Mouse (Mus musculus): ENCODE data around the gene Trak1. TPM values are rescaled to one million over a fixed set of nuclear protein-coding genes. Genes with fewer than 3 reads are reported as not detected.

Trak1 gene
- polyA plus RNA-seq, 1 experiment from 2014 or later: 28.4 TPM

DNA sequence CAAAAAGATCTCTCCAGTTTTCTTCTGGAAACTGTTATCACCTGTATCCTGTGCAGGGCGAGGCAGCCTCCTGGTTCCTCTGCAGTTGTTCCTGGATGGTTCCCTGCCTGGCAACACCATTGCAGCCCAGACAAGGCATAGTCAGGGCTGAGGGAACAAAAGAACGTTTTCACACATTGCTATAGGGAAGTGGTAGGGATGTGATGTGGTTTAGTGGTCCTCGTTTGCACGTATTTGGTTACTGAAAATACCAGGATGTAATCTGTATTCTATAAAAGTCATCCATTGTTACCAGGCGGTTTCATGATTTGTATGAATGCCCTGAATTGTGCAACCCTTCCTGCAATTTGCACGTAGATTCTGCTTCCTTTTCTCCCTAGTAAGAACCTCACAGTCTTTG, 126.3 kb downstream of the Trak1 start:
- Histone ChIP-seq H3K36me3 (no peaks in the 10 kb centered on the region), H3K27ac (replicated peaks) (no peak overlapping the region), H3K4me3 (replicated peaks) (no peak overlapping the region), H3K27me3 (no peaks in the 10 kb centered on the region), H3K4me1 (peaks cover 10% of the 10 kb centered on the region; the same call in 1 of the 2 replicates), H3K9me3 (replicated peaks) (no peaks in the 10 kb centered on the region), H3K4me2 (replicated peaks) (no peak overlapping the region), H3K9ac (no peak overlapping the region)
- 76% methylated on average over 6 of the region's 6 CpGs for WGBS
- no peak for ATAC-seq (ENCODE audit: insufficient number of reproducible peaks, low FRiP score, low TSS enrichment, low read depth)

DNA sequence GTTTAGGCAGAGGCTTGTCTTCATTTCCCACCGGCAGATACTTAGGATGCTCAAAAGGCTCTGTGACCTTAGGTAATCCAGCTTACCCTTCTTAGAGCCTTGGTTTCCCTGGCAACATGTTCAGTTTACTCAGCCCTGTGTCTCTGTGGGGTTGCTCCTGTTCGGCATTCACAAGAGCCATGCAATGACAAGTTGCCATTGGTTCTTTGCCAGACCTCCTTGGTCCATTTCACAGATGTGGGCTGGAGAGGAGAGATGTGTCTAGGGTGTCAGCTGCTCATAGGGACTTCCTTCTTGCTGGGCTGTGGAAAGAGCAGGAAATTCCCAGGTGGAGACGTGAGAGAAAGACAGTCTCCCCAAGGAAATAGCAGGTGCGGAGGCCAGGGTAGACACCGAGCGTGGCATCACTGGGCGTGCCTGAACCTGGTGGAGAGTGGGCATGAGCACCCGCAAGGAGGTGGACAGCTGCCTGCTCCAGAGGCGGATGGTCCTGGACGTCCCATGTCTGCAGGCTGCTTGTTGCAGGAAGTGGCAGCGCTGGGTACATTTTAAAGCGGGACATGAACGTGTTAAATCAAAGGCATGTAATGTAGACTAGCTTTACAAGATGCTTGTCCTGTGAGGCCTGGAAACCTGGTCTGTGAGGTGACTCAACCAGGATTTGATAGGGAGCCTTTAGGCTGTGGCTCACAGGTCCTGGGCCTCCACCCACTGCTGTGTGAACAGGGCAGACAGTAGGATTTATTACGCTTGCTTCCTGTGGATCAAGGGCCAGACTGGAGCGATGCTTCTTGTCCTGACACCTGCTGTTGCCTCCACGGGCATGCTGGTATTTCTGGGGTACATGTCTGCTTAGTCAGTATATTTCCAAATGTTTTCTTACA, 127.2 kb downstream of the Trak1 start:
- Histone ChIP-seq H3K9me3 (replicated peaks) (no peaks in the 10 kb centered on the region), H3K4me1 (peaks cover 6% of the 10 kb centered on the region), H3K27ac (replicated peaks) (no peak overlapping the region), H3K36me3 (no peaks in the 10 kb centered on the region), H3K4me3 (replicated peaks) (no peak overlapping the region), H3K9ac (no peak overlapping the region), H3K4me2 (replicated peaks) (no peak overlapping the region), H3K27me3 (no peaks in the 10 kb centered on the region)
- ATAC-seq (ENCODE audit: insufficient number of reproducible peaks, low FRiP score, low TSS enrichment, low read depth): no peak
- 83% methylated on average over 16 of the region's 16 CpGs for WGBS

DNA sequence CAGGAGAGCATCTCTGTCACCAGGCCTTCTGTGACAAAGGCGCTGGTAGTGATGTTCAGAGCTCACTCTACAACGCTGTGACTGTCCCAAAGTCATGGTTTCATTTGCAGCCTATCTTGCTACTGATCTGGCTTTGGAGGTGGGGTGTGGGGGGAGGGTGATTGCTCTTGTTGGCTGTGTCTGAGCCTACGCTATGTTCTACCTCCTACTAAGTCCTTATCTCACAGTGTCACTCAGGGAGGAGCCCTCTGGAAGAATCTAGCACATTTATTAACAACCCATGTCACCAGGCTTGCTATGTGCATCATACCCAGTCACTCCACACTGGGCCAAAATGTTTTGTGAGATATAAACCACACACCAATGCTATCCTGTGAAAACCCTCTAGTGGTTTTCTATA, 129.1 kb downstream of the Trak1 start:
- 80% methylated on average over 3 of the region's 3 CpGs for WGBS
- Histone ChIP-seq H3K4me3 (replicated peaks) (no peak overlapping the region), H3K4me2 (replicated peaks) (no peak overlapping the region), H3K9me3 (replicated peaks) (no peaks in the 10 kb centered on the region), H3K27me3 (no peaks in the 10 kb centered on the region), H3K36me3 (no peaks in the 10 kb centered on the region), H3K27ac (replicated peaks) (no peak overlapping the region), H3K9ac (no peak overlapping the region), H3K4me1 (peaks cover 22% of the 10 kb centered on the region)
- no peak for ATAC-seq (ENCODE audit: insufficient number of reproducible peaks, low FRiP score, low TSS enrichment, low read depth)

DNA sequence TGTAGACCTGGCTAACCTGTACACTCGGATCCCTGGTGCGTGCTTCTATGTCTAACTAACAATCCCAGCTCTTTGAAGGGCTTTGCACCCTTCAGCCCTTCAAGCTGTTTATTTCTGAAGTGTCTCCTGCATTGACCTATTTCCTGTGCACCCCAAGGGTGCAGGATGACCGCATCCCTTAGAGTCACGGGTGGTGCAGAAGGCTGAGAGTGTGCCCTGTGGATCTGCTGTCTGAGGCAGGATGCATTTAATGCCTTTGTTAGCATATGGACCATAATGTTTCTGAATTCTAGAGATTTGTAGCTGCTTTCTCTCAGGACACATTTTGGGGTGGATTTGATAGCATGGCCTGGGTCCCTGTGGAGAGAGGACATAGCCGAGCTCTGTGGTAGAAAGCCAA, 129.6 kb downstream of the Trak1 start:
- no peak overlapping the region for H3K27ac ChIP-seq (replicated peaks)
- H3K4me3 ChIP-seq (replicated peaks): no peak overlapping the region
- no peaks in the 10 kb centered on the region for H3K9me3 ChIP-seq (replicated peaks)
- WGBS: 90% methylated on average over 5 of the region's 5 CpGs
- no peak for ATAC-seq (ENCODE audit: insufficient number of reproducible peaks, low FRiP score, low TSS enrichment, low read depth)
- no peak overlapping the region for H3K4me2 ChIP-seq (replicated peaks)
- H3K9ac ChIP-seq: no peak overlapping the region
- H3K4me1 ChIP-seq: peaks cover 21% of the 10 kb centered on the region
- no peaks in the 10 kb centered on the region for H3K27me3 ChIP-seq
- H3K36me3 ChIP-seq: no peaks in the 10 kb centered on the region

DNA sequence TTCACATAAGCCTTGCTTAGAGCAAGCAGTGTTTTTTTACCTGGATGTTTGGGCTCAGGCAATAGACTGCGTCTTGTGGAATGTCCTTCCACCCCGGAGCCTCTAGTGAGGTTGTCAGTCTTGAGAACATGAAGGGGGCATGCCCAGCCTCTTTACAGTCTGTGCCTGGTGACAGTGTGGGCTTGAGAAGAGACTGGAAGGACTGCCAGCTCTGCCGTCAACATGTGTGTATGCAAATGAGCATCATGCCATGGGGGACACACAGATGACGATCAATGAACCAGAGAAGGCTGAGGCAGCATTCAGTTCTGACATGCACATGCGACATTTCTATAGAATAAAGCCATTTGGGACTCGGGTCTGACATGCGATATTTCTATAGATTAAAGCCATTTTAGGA, 132.3 kb downstream of the Trak1 start:
- peak overlapping the region; percentile 59; the same call in 1 of the 2 replicates for H3K27ac ChIP-seq (replicated peaks)
- 53% methylated on average over 7 of the region's 7 CpGs for WGBS

DNA sequence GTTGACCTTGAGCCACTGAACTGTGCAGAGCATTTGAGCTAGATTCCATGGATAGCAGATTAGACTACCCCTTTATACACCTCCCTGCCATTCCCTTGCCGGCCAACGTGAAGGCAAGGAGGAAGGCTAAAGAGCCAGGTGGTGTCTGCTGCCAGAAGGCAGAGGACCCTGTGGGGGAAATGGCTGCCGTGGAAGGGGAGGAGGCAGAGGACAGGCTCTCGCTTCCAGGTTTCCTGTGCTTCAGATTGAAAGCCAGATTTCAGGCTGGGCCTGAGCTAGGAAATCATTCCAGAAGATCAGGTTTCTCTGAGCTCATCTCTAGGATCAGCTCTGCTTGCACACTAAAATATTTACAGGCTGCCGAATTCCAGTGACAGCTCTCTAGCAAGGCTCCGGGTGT, 133.1 kb downstream of the Trak1 start:
- H3K9ac ChIP-seq: no peak overlapping the region
- H3K4me1 ChIP-seq: peaks cover 25% of the 10 kb centered on the region
- H3K9me3 ChIP-seq (replicated peaks): no peaks in the 10 kb centered on the region
- 25% methylated on average over 6 of the region's 6 CpGs for WGBS
- H3K36me3 ChIP-seq: peaks cover 3% of the 10 kb centered on the region; the same call in 1 of the 2 replicates
- H3K27me3 ChIP-seq: no peaks in the 10 kb centered on the region
- 0 out of 2 replicates have a peak, but pooled peaks have one; percentile 20 for ATAC-seq (ENCODE audit: insufficient number of reproducible peaks, low FRiP score, low TSS enrichment, low read depth)
- H3K4me3 ChIP-seq (replicated peaks): no peak overlapping the region
- peak overlapping the region; percentile 59 for H3K27ac ChIP-seq (replicated peaks)
- no peak overlapping the region for H3K4me2 ChIP-seq (replicated peaks)

More for the DNA sequence above, 132.3 kb downstream of the Trak1 start:
- Histone ChIP-seq H3K4me2 (replicated peaks) (no peak overlapping the region), H3K9me3 (replicated peaks) (no peaks in the 10 kb centered on the region), H3K27me3 (no peaks in the 10 kb centered on the region), H3K4me1 (peaks cover 22% of the 10 kb centered on the region), H3K9ac (no peak overlapping the region), H3K36me3 (peaks cover 3% of the 10 kb centered on the region; the same call in 1 of the 2 replicates), H3K4me3 (replicated peaks) (no peak overlapping the region)
- no peak for ATAC-seq (ENCODE audit: insufficient number of reproducible peaks, low FRiP score, low TSS enrichment, low read depth)

DNA sequence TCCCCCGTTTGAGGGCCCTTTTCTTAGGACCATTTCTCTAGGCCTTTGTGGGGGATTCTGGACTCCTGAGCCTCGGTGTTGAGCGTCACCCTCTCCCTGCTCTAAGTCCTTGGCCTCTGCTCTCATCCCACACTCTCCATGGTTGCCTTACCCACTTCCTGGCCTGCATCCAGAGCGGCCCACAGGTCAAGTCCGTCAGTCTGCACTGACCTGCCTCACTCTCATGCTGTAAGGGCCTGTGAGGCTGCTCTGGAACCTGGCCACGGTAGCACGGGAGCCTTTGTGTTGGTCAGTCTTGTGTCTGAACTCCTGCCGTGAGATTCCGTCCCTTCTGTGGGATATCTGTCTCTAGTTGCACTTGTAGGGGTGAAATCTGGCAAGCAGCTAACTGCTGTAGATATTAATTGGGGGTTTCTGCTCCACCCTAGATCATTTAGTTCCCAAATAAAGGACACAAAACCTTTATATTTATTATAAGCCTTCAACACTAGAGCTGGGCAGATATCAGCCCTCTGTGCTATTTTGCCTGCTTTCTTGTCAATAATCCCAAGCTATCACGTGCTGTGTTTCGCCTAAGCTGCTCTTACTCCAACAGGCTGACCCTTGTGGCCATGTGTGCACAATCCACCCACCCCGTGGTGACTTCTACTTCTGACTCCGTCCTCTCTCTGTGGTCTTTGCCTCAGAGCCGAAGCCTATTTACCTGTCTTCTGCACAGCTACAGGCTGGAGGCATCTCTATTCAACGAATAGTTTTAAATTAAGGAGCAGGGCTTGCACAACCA, 136.6 kb downstream of the Trak1 start:
- Histone ChIP-seq H3K4me3 (replicated peaks) (no peak overlapping the region), H3K27ac (replicated peaks) (no peak overlapping the region; the same call in 1 of the 2 replicates), H3K36me3 (peaks cover 3% of the 10 kb centered on the region; the same call in 1 of the 2 replicates), H3K4me1 (peaks cover 25% of the 10 kb centered on the region), H3K9me3 (replicated peaks) (no peaks in the 10 kb centered on the region), H3K9ac (no peak overlapping the region), H3K27me3 (no peaks in the 10 kb centered on the region), H3K4me2 (replicated peaks) (no peak overlapping the region)
- 83% methylated on average over 15 of the region's 15 CpGs for WGBS
- no peak for ATAC-seq (ENCODE audit: insufficient number of reproducible peaks, low FRiP score, low TSS enrichment, low read depth)

DNA sequence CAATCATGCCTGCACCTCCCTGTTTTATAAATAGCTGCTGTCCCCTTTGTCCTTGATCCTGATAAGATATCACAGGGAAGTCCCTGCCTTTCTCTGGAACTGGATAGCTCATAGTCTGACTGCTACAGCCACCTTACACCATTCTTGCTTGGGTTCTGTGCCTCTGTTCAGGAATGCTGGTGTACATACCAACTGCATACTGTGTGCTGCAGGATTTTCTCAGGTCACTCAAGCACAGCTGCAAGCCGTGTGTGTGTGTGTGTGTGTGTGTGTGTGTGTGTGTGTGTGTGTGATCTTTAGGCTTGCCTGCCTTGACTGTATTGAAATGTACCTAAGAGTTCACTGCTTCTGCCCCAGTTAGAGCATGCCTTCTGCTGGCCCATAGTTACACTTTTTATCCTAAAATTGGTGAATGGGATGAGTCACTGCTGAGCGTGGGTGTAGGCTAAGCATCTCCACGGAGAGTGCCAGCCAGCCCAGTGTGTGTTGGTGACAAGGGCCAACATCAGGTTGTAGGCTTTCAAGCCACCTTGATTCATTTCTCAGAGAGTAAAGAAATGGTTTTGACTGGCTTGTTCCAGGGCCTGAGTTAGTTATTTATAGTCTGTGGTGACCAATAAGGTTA, 138.1 kb downstream of the Trak1 start:
- H3K4me2 ChIP-seq (replicated peaks): no peak overlapping the region
- no peaks in the 10 kb centered on the region for H3K27me3 ChIP-seq
- H3K9me3 ChIP-seq (replicated peaks): no peaks in the 10 kb centered on the region
- no peak for ATAC-seq (ENCODE audit: insufficient number of reproducible peaks, low FRiP score, low TSS enrichment, low read depth)
- H3K36me3 ChIP-seq: peaks cover 3% of the 10 kb centered on the region; the same call in 1 of the 2 replicates
- H3K9ac ChIP-seq: no peak overlapping the region
- H3K4me1 ChIP-seq: peaks cover 16% of the 10 kb centered on the region
- H3K4me3 ChIP-seq (replicated peaks): no peak overlapping the region
- H3K27ac ChIP-seq (replicated peaks): no peak overlapping the region
- 52% methylated on average over 3 of the region's 3 CpGs for WGBS

DNA sequence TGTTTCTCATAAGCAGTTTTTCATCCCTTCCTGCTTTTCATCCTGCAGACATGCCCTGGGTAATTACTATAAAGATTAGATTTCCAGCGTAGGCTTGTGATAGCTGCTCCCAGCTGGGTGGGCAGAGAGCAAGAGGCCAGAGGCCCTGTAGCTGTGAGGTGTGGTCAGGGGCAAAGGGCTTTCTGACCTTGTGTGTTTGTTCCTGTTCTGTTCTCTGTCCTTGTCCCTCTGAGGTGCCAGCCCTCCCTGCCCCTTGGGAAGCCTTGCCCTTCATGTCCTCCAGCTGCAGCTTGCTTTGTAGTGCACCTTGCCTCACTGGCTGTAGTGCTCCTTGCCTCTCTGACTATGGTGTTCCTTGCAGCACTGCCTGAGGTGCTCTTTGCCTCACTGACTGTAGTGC, 139.2 kb downstream of the Trak1 start:
- Histone ChIP-seq H3K27me3 (no peaks in the 10 kb centered on the region), H3K9ac (no peak overlapping the region), H3K36me3 (peaks cover 6% of the 10 kb centered on the region), H3K4me3 (replicated peaks) (no peak overlapping the region), H3K27ac (replicated peaks) (no peak overlapping the region), H3K9me3 (replicated peaks) (no peaks in the 10 kb centered on the region), H3K4me1 (peaks cover 9% of the 10 kb centered on the region; the same call in 1 of the 2 replicates), H3K4me2 (replicated peaks) (no peak overlapping the region)
- ATAC-seq (ENCODE audit: insufficient number of reproducible peaks, low FRiP score, low TSS enrichment, low read depth): no peak
- 33% methylated on average over 1 of the region's 1 CpGs for WGBS

DNA sequence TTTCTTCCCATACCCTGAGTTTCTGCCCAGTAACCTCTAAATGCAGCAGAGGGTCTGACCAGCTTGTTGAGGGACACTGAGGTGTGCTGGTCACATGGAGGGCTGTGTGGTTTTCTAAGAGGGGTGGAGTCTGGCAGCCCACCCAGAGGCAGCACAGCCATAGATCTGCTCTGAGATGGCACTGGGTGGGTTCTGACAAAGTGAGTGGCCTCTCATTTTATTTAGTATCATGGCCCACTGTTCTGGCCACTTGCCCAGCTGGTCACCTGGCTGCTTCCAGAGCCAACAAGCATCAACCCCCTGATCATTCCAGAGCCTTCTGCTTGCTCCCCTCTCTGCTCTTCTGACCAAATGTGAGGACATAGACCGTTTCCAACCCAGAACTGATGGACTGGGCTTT, 144.8 kb downstream of the Trak1 start:
- ATAC-seq (ENCODE audit: insufficient number of reproducible peaks, low FRiP score, low TSS enrichment, low read depth): no peak
- Histone ChIP-seq H3K4me3 (replicated peaks) (no peak overlapping the region), H3K27me3 (no peaks in the 10 kb centered on the region), H3K4me1 (no peaks in the 10 kb centered on the region), H3K9me3 (replicated peaks) (no peaks in the 10 kb centered on the region), H3K27ac (replicated peaks) (no peak overlapping the region), H3K36me3 (peaks cover 47% of the 10 kb centered on the region), H3K9ac (no peak overlapping the region), H3K4me2 (replicated peaks) (no peak overlapping the region)
- 89% methylated on average over 1 of the region's 1 CpGs for WGBS

Data from embryonic facial prominence, embryonic 15.5 days (tissue).